9 mouse cellular contexts compared by ENCODE assay signal in the genomic region with DNA sequence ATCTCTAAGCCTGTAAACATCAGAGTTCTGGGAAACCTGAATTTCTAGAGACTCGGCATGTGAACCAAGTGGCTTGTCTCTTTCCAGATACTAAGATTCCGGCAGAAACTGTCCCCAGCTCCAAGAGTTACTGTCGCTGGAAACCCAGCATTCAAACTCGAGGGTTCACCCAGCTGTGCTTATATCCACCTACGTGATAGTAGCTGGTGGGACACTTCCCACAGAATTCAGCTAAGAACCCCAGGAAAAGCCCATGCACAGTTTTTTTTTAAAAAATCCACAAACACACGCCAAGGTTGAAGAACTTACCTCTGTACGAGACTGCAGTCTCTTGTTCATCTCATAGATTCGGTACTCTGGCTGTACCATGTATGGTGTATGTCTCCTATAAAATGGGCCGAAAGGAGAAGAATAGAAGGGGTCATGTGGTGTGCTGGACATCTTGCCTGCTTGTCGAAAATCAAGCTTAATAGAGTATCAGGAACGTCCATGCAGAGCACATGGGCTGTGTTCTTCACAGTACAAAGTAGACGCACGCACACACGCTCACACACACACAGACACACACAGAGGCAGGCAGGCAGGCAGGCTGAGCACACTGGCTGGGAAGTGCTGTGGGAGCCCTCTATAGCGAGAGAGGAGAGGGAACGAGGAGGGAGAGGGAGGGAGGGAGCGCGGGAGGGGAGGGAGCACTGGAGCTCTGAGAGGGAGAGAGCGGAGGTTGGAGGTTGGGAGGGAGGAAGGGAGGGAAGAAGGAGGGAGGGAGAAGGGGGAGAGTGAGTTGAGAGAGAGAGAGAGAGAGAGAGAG. TPM values are rescaled to one million over a fixed set of nuclear protein-coding genes. Genes with fewer than 3 reads are reported as not detected.
A peak's percentile ranks its signal among the peaks of the same experiment; 100 is the strongest.
DNase-seq lines count a peak whose midpoint lies in the region; ATAC-seq lines count a peak whose summit lies in the region.
"Had no signal": no experiment of that assay in that cellular context is flagged by ENCODE, and none has a peak within 500 bp of the region (broad histone marks: within the 10 kb centered on the region; RNA-seq: fewer than 3 reads in every experiment).

Gene Ldb2, minus strand, starts transcription at position 628 of the 808 bp plus-strand sequence.

- peak within 1 kb of the TSS; percentile 66 for H3K4me3 ChIP-seq in intestine, embryonic 14.5 days (ENCODE audit: low read depth, low read length)

- H3K4me1 ChIP-seq in intestine, embryonic 14.5 days (replicated peaks; ENCODE audit: control insufficient read depth, insufficient read depth, low read length) = peaks cover 16% of the 10 kb centered on the region

- ATAC-seq in intestine, embryonic 14.5 days (replicated peaks; ENCODE audit: low FRiP score, low TSS enrichment, low read depth) = peak; percentile 85

- WGBS in intestine, embryonic 14.5 days = 1% methylated on average over 19 of the region's 19 CpGs

- H3K27ac ChIP-seq in intestine, embryonic 14.5 days (ENCODE audit: low read depth) = peak within 1 kb of the TSS; percentile 77

- H3K36me3 ChIP-seq in intestine, embryonic 14.5 days (ENCODE audit: control insufficient read depth, insufficient read depth, low read length) = no peaks in the 10 kb centered on the region

- peak; percentile 77 for DNase-seq in adrenal gland, adult 2 months
- DNase-seq in embryo, embryonic 11.5 days (ENCODE audit: low read depth, low spot score) = peak; percentile 51
- peak; percentile 20 to 52 for DNase-seq in gastrocnemius, postnatal 4 days (ENCODE audit: low spot score in 2 of 2)
- DNase-seq in intestine, embryonic 14.5 days (ENCODE audit: low spot score) = peak; percentile 71
- DNase-seq in left cerebral cortex, adult 8-10 months (ENCODE audit: low spot score in 2 of 2) = peak; percentile 49 to 69
- DNase-seq in lung, postnatal 25 days (ENCODE audit: low spot score) = peak; percentile 36
- DNase-seq in right cerebral cortex, adult 2 months (ENCODE audit: low spot score in 2 of 2) = peak; percentile 75 to 80
- no peak for DNase-seq in thymus, postnatal 25 days

- H3K9me3 ChIP-seq in intestine, embryonic 14.5 days (ENCODE audit: control insufficient read depth, low read length) = no peaks in the 10 kb centered on the region

- H3K4me2 ChIP-seq in intestine, embryonic 14.5 days (ENCODE audit: low read length) = peak within 1 kb of the TSS; percentile 53

- no peaks in the 10 kb centered on the region for H3K27me3 ChIP-seq in intestine, embryonic 14.5 days (replicated peaks; ENCODE audit: control insufficient read depth, insufficient read depth, low read length)

- peak within 1 kb of the TSS; percentile 70 for H3K9ac ChIP-seq in intestine, embryonic 14.5 days (ENCODE audit: low read length)

RNA-seq across cellular contexts. Expression of gene Ldb2, which starts in this region (rescaled TPM):
- total RNA-seq in adrenal gland, adult 2 months (2021) = 10 to 100 TPM; 26.4 to 43.1 TPM
- 23.1 and 29.1 TPM in 2 replicates for polyA plus RNA-seq in adrenal gland, adult 2 months (2012; rRNA removed)
- 10 to 100 TPM; 29.8 to 31.9 TPM for total RNA-seq in gastrocnemius, postnatal 4 days (2021)
- 61.9 and 67.8 TPM in 2 replicates for polyA plus RNA-seq in intestine, embryonic 14.5 days (2014; fragmentation: Nextera tagmentation; extraction: Ambion mirVana)
- 10 to 100 TPM; 62.0 to 71.8 (median 67.8) TPM for total RNA-seq in left cerebral cortex, adult 8-10 months (2022)
- total RNA-seq: neutrophil, adult 5-6 weeks had no signal
